Mouse (Mus musculus): ENCODE results near the gene Slc25a35.

DNA sequence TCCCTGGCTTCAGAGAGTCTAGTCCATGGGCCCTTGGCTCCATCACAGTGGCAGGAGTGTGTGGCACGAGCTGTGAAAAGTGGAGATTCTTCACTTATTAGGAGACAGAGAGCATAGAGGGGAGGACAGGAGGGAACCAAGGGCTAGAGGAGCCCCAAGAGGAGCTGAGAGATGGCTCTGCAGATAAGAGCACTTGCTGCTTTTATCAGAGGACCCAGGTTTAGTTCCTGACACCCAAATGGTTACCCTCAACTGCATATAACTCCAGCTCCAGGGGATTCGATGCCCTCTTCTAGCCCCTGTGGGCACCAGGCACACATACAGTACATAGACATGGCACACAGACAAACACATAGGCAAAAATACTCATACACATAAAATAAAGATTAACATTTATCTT is 43.2 kb upstream of the Slc25a35 start:
- TF ChIP-seq CTCF (IDR thresholded peaks at IDR 0.05; ENCODE audit: borderline replicate concordance, control insufficient read depth, extremely low read depth, insufficient read depth, low read length, poor library complexity) (no peak), POLR2A (IDR thresholded peaks at IDR 0.05; ENCODE audit: control insufficient read depth, extremely low read depth, insufficient read depth, low read length, poor library complexity) (no peak)

All from thymus, adult 2 months (tissue).